Mouse (Mus musculus) liver, embryonic 12.5 days (tissue): ENCODE measurements around the gene Col4a4. TPM values are rescaled to one million over a fixed set of nuclear protein-coding genes. Genes with fewer than 3 reads are reported as not detected.

Source experiments
- polyA plus RNA-seq: library from polyadenylated mRNA; unstranded; fragments of >200 nt; fragmentation: Nextera tagmentation; extraction: Ambion mirVana; gene quantifications from 2 replicates; pipeline ENCODE4 v1.2.1, GENCODE M21; 2016

The Col4a4 gene
- polyA plus RNA-seq, 1 experiment from 2014 or later, result 0.02 TPM

Other genes with a start within 250 kb of the Col4a4 start
- 0.15 and 0.18 TPM in 2 replicates for gene Col4a3, start 72 bp upstream of the Col4a4 start, polyA plus RNA-seq
- gene Mff, start 138.0 kb upstream of the Col4a4 start, polyA plus RNA-seq, result 208 TPM in 2 replicates
- not detected in 2 replicates for gene Tm4sf20, start 181.6 kb upstream of the Col4a4 start, polyA plus RNA-seq
- gene Gm47791, start 184.4 kb upstream of the Col4a4 start, polyA plus RNA-seq, result not detected in 2 replicates